Mouse (Mus musculus) kidney, embryonic 15.5 days (tissue): ENCODE data around the gene Sergef. TPM values are rescaled to one million over a fixed set of nuclear protein-coding genes. Genes with fewer than 3 reads are reported as not detected.
A peak's percentile ranks its signal among the peaks of the same experiment; 100 is the strongest.
"Not testable (repeated sequence)": the region's sequence is repeated elsewhere in the genome, so short reads cannot be mapped to it uniquely, and the experiment has no call there.

ENCODE experiments used
- ATAC-seq: fragments of 200-750 bp; cut with Nextera tagmentation; replicated peaks from 2 replicates; pipeline ENCODE4 v1.8.0; 2017; ENCODE audit warnings: moderate TSS enrichment; ENCODE audit not compliant: low FRiP score
- H3K27ac ChIP-seq: fragments of 300-500 bp; sonication (generic); 2 replicates; pipeline ENCODE4 v1.5.1; 2015; ENCODE audit warnings: mild to moderate bottlenecking, inconsistent platforms
- H3K27me3 ChIP-seq: fragments of 300-500 bp; sonication (generic); 2 replicates; pipeline ENCODE4 v1.6.1; 2015; ENCODE audit warnings: inconsistent platforms
- H3K36me3 ChIP-seq: fragments of 300-500 bp; sonication (generic); 2 replicates; pipeline ENCODE4 v1.6.1; 2015; ENCODE audit warnings: inconsistent platforms
- H3K4me1 ChIP-seq: fragments of 300-500 bp; sonication (generic); 2 replicates; pipeline ENCODE4 v1.6.1; 2015; ENCODE audit warnings: inconsistent platforms
- H3K4me2 ChIP-seq: fragments of 300-500 bp; sonication (generic); 2 replicates; pipeline ENCODE4 v1.6.1; 2015; ENCODE audit warnings: moderate library complexity, mild to moderate bottlenecking, inconsistent platforms
- H3K4me3 ChIP-seq: fragments of 300-500 bp; sonication (generic); replicated peaks from 2 replicates; pipeline ENCODE4 v1.5.1; 2015; ENCODE audit warnings: mild to moderate bottlenecking, inconsistent platforms
- H3K9ac ChIP-seq: fragments of 300-500 bp; sonication (generic); 2 replicates; pipeline ENCODE4 v1.6.1; 2015; ENCODE audit warnings: mild to moderate bottlenecking, inconsistent platforms
- H3K9me3 ChIP-seq: fragments of 300-500 bp; sonication (generic); replicated peaks from 2 replicates; pipeline ENCODE4 v1.6.1; 2016; ENCODE audit warnings: inconsistent platforms
- WGBS: fragments of 180-500 bp; shearing (Covaris S2); methylation state at CpG from one replicate; pipeline ENCODE4 v1.1.7; 2015; ENCODE audit warnings: mixed read lengths; 5-methylcytosine and 5-hydroxymethylcytosine counted together
- polyA plus RNA-seq: library from polyadenylated mRNA; unstranded; fragments of >200 nt; fragmentation: Nextera tagmentation; extraction: Ambion mirVana; gene quantifications from 2 replicates; pipeline ENCODE4 v1.2.1, GENCODE M21; 2015

The Sergef gene
- polyA plus RNA-seq, 1 experiment from 2014 or later: 13.9 TPM

GRCm38 (mm10) chr7:46652279-46652678 lies 12.7 kb upstream of the Sergef start:
- H3K9me3 ChIP-seq: no peaks in the 10 kb centered on the region
- no peak overlapping the region for H3K4me3 ChIP-seq
- no peaks in the 10 kb centered on the region for H3K36me3 ChIP-seq
- H3K27me3 ChIP-seq: no peaks in the 10 kb centered on the region
- no peak for ATAC-seq
- no peaks in the 10 kb centered on the region for H3K4me1 ChIP-seq
- no peak overlapping the region for H3K9ac ChIP-seq
- no peak overlapping the region for H3K4me2 ChIP-seq
- WGBS: 41% methylated on average over 2 of the region's 2 CpGs
- no peak overlapping the region for H3K27ac ChIP-seq

GRCm38 (mm10) chr7:46650231-46650630 lies 10.6 kb upstream of the Sergef start:
- H3K4me3 ChIP-seq, ATAC-seq, H3K27ac ChIP-seq, H3K9ac ChIP-seq, H3K36me3 ChIP-seq, H3K4me1 ChIP-seq, H3K9me3 ChIP-seq, H3K27me3 ChIP-seq, H3K4me2 ChIP-seq: not testable (repeated sequence)
- WGBS: 51% methylated on average over 5 of the region's 5 CpGs

- Histone ChIP-seq H3K27ac (no peak overlapping the region), H3K9me3 (no peaks in the 10 kb centered on the region), H3K4me3 (no peak overlapping the region), H3K4me1 (no peaks in the 10 kb centered on the region), H3K27me3 (no peaks in the 10 kb centered on the region), H3K36me3 (no peaks in the 10 kb centered on the region), H3K4me2 (no peak overlapping the region), H3K9ac (no peak overlapping the region)
- WGBS: 82% methylated on average over 4 of the region's 4 CpGs
- no peak for ATAC-seq
Measured at GRCm38 (mm10) chr7:46648431-46649140, 9.0 kb upstream of the Sergef start.

- Histone ChIP-seq H3K4me2 (no peak overlapping the region), H3K36me3 (no peaks in the 10 kb centered on the region), H3K9ac (no peak overlapping the region), H3K4me1 (peaks cover 15% of the 10 kb centered on the region), H3K4me3 (no peak overlapping the region), H3K27me3 (peaks cover 10% of the 10 kb centered on the region), H3K9me3 (no peaks in the 10 kb centered on the region), H3K27ac (no peak overlapping the region)
- 86% methylated on average over 1 of the region's 1 CpGs for WGBS
- no peak for ATAC-seq
Measured at GRCm38 (mm10) chr7:46643172-46643571, 3.6 kb upstream of the Sergef start.

- Histone ChIP-seq H3K9ac (peak overlapping the region; percentile 74), H3K27ac (no peak overlapping the region)
- ATAC-seq: no peak
Measured at GRCm38 (mm10) chr7:46640062-46640461, 455 bp upstream of the Sergef start.

GRCm38 (mm10) chr7:46638889-46639691 lies 517 bp downstream of the Sergef start:
- no peaks in the 10 kb centered on the region for H3K36me3 ChIP-seq
- peak overlapping the region; percentile 57; the same call in 1 of the 2 replicates for H3K27ac ChIP-seq
- peak overlapping the region; percentile 63 for H3K4me3 ChIP-seq
- peaks cover 10% of the 10 kb centered on the region for H3K27me3 ChIP-seq
- peak overlapping the region; percentile 93 for H3K4me2 ChIP-seq
- peaks cover 17% of the 10 kb centered on the region for H3K4me1 ChIP-seq
- WGBS: 9% methylated on average over 32 of the region's 32 CpGs
- H3K9ac ChIP-seq: peak overlapping the region; percentile 74
- H3K9me3 ChIP-seq: no peaks in the 10 kb centered on the region
- peak; percentile 20 for ATAC-seq

More at GRCm38 (mm10) chr7:46640062-46640461, 455 bp upstream of the Sergef start:
- Histone ChIP-seq H3K9me3 (no peaks in the 10 kb centered on the region), H3K4me2 (peak overlapping the region; percentile 93), H3K36me3 (no peaks in the 10 kb centered on the region), H3K27me3 (peaks cover 10% of the 10 kb centered on the region), H3K4me3 (peak overlapping the region; percentile 63), H3K4me1 (peaks cover 17% of the 10 kb centered on the region)
- WGBS: 16% methylated on average over 17 of the region's 17 CpGs

GRCm38 (mm10) chr7:46628375-46628975 lies 11.1 kb downstream of the Sergef start:
- H3K9me3 ChIP-seq: no peaks in the 10 kb centered on the region
- H3K36me3 ChIP-seq: peaks cover 11% of the 10 kb centered on the region; the same call in 1 of the 2 replicates
- H3K27me3 ChIP-seq: no peaks in the 10 kb centered on the region
- H3K4me1 ChIP-seq: no peaks in the 10 kb centered on the region
- H3K4me2 ChIP-seq: no peak overlapping the region
- H3K9ac ChIP-seq: no peak overlapping the region
- no peak for ATAC-seq
- H3K4me3 ChIP-seq: no peak overlapping the region
- H3K27ac ChIP-seq: no peak overlapping the region
- 77% methylated on average over 8 of the region's 8 CpGs for WGBS

GRCm38 (mm10) chr7:46623979-46624378 lies 15.6 kb downstream of the Sergef start:
- H3K4me1 ChIP-seq: no peaks in the 10 kb centered on the region
- H3K4me3 ChIP-seq: no peak overlapping the region
- no peaks in the 10 kb centered on the region for H3K9me3 ChIP-seq
- no peak overlapping the region for H3K9ac ChIP-seq
- H3K4me2 ChIP-seq: no peak overlapping the region
- no peaks in the 10 kb centered on the region for H3K27me3 ChIP-seq
- no peak for ATAC-seq
- no peak overlapping the region for H3K27ac ChIP-seq
- H3K36me3 ChIP-seq: peaks cover 9% of the 10 kb centered on the region
- WGBS: 69% methylated on average over 2 of the region's 3 CpGs

- WGBS: 87% methylated on average over 23 of the region's 23 CpGs
- Histone ChIP-seq H3K36me3 (peaks cover 15% of the 10 kb centered on the region), H3K27ac (no peak overlapping the region), H3K4me1 (peaks cover 8% of the 10 kb centered on the region), H3K27me3 (no peaks in the 10 kb centered on the region), H3K9me3 (no peaks in the 10 kb centered on the region), H3K9ac (no peak overlapping the region), H3K4me2 (no peak overlapping the region), H3K4me3 (no peak overlapping the region)
- ATAC-seq: no peak
Measured at GRCm38 (mm10) chr7:46618416-46619110, 21.0 kb downstream of the Sergef start.

GRCm38 (mm10) chr7:46616429-46617005 lies 23.1 kb downstream of the Sergef start:
- no peak overlapping the region for H3K4me2 ChIP-seq
- H3K27ac ChIP-seq: no peak overlapping the region
- no peaks in the 10 kb centered on the region for H3K9me3 ChIP-seq
- H3K4me3 ChIP-seq: no peak overlapping the region
- peaks cover 16% of the 10 kb centered on the region for H3K36me3 ChIP-seq
- no peak for ATAC-seq
- H3K9ac ChIP-seq: no peak overlapping the region
- WGBS: 83% methylated on average over 7 of the region's 7 CpGs
- H3K4me1 ChIP-seq: peaks cover 28% of the 10 kb centered on the region
- no peaks in the 10 kb centered on the region for H3K27me3 ChIP-seq

- peaks cover 28% of the 10 kb centered on the region for H3K4me1 ChIP-seq
- H3K4me3 ChIP-seq: no peak overlapping the region
- H3K36me3 ChIP-seq: peaks cover 11% of the 10 kb centered on the region
- H3K27me3 ChIP-seq: no peaks in the 10 kb centered on the region
- no peak overlapping the region for H3K9ac ChIP-seq
- H3K4me2 ChIP-seq: no peak overlapping the region
- 38% methylated on average over 5 of the region's 5 CpGs for WGBS
- peak overlapping the region; percentile 37; the same call in 1 of the 2 replicates for H3K27ac ChIP-seq
- no peaks in the 10 kb centered on the region for H3K9me3 ChIP-seq
- ATAC-seq: no peak
Measured at GRCm38 (mm10) chr7:46615256-46615977, 24.2 kb downstream of the Sergef start.
